ENCODE assay signal across 14 mouse cellular contexts in the genomic region with DNA sequence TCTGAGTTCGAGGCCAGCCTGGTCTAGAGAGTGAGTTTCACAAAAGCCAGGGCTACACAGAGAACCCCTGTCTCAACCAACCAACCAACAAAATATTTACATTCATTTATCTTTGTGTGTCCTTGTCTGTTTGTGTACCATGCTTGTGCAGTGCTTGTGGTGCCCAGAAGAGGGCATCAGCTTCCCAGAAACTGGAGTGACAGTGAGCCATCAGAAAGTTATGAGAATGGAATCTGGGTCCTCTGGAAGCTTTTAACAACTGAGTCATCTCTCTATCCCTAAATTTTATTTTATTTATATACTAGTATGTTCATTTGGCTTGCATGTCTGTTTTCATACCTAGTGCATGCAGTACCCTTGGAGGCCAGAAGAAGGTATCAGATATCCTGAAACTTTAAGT. TPM values are rescaled to one million over a fixed set of nuclear protein-coding genes. Genes with fewer than 3 reads are reported as not detected.
DNase-seq lines count a peak whose midpoint lies in the region; TF ChIP-seq lines count a peak whose summit lies in the region.
"Had no signal": no experiment of that assay in that cellular context is flagged by ENCODE, and none has a peak within 500 bp of the region (broad histone marks: within the 10 kb centered on the region; RNA-seq: fewer than 3 reads in every experiment).

No protein-coding gene starts in this region.

- TF ChIP-seq CTCF in kidney, adult 2 months (conservative IDR thresholded peaks at IDR 0.05; ENCODE audit: insufficient read depth, insufficient read length, low read depth, low read length): peak; percentile 65
- TF ChIP-seq CTCF in CH12.LX (conservative IDR thresholded peaks at IDR 0.05 in 1 of 2, IDR thresholded peaks at IDR 0.05 in 1 of 2; ENCODE audit: low read depth in 2 of 2, low read length in 2 of 2): peak; percentile 24 to 62; a peak in 3 of 4 replicates

- H3K27ac ChIP-seq in kidney, adult 2 months (ENCODE audit: insufficient read depth, low read depth, low read length): no peak overlapping the region
- no peak overlapping the region for H3K27ac ChIP-seq in CH12.LX (ENCODE audit: insufficient read depth, low read depth)
- H3K27ac ChIP-seq: hindbrain, embryonic 14.5 days had no signal

- no peak overlapping the region for H3K9ac ChIP-seq in CH12.LX (ENCODE audit: insufficient read depth, low read depth)
- H3K9ac ChIP-seq: hindbrain, embryonic 14.5 days had no signal

- H3K4me2 ChIP-seq in CH12.LX (ENCODE audit: insufficient read depth, low read depth, poor library complexity, severe bottlenecking): no peak overlapping the region
- H3K4me2 ChIP-seq: hindbrain, embryonic 14.5 days had no signal

- TF ChIP-seq EP300 in CH12.LX (IDR thresholded peaks at IDR 0.05; ENCODE audit: low read length): no peak

- H3K4me3 ChIP-seq in kidney, adult 2 months (ENCODE audit: insufficient read depth, low read depth, low read length): no peak overlapping the region
- H3K4me3 ChIP-seq in CH12.LX (replicated peaks in 1 of 3; ENCODE audit: low read depth in 2 of 3, low read length in 2 of 3, poor library complexity in 1 of 3): no peak overlapping the region
- H3K4me3 ChIP-seq: myocyte had no signal

- WGBS in kidney, adult 2 months: 90% methylated on average over 1 of the region's 1 CpGs

- TF ChIP-seq POLR2A in kidney, adult 2 months (IDR thresholded peaks at IDR 0.05; ENCODE audit: low read depth, low read length): no peak
- no peak for TF ChIP-seq POLR2A in CH12.LX (IDR thresholded peaks at IDR 0.05; ENCODE audit: low read depth, low read length)

- dilution Hi-C loops in CH12.LX (cut with MboI; ENCODE audit: extremely low pct_ligation_motif_present, extremely low pct_unique_long_range_greater_than_20kb, low sequenced_read_pairs): no loop called here

- peaks cover 4% of the 10 kb centered on the region; the same call in 1 of the 2 replicates for H3K4me1 ChIP-seq in kidney, adult 2 months (ENCODE audit: control insufficient read depth, insufficient read depth, low read length)
- peaks cover 8 to 38% of the 10 kb centered on the region in 2 experiments; a peak in 3 of 4 replicates for H3K4me1 ChIP-seq in CH12.LX (ENCODE audit: control insufficient read depth in 1 of 2, insufficient read depth in 2 of 2)

- TF ChIP-seq RAD21 in CH12.LX (IDR thresholded peaks at IDR 0.05; ENCODE audit: low read depth, low read length): peak; percentile 44

- in situ Hi-C loops in CH12.LX (cut with MboI; ENCODE audit: low pct_ligation_motif_present, low pct_unique_long_range_greater_than_20kb, low sequenced_read_pairs): no loop called here

- peak; percentile 37 for DNase-seq in kidney, adult 2 months
- DNase-seq in kidney, postnatal 14 days: no peak
- DNase-seq in 3T3-L1 (ENCODE audit: low read depth, low spot score) (peak; percentile 45), CH12.LX (ENCODE audit: extremely low read depth) (peak; percentile 31)
- DNase-seq in induced T-regulatory cell, adult 2 months (ENCODE audit: low read depth): peak; percentile 50
- DNase-seq in testis, postnatal 10 days (ENCODE audit: low spot score): no peak
- DNase-seq in layer of hippocampus, adult 11-12 months (ENCODE audit: low spot score): no peak
- DNase-seq: cerebellum, adult 18-20 months; right cerebral cortex, adult 18-20 months had no signal

- H3K36me3 ChIP-seq in kidney, adult 2 months (ENCODE audit: control insufficient read depth, insufficient read depth, low read length): no peaks in the 10 kb centered on the region
- H3K36me3 ChIP-seq in CH12.LX (replicated peaks in 1 of 2; ENCODE audit: control insufficient read depth in 1 of 2, insufficient read depth in 1 of 2, low read length in 1 of 2): peaks cover under 1 to 6% of the 10 kb centered on the region in 2 experiments

- H3K79me2 ChIP-seq in CH12.LX (replicated peaks; ENCODE audit: control insufficient read depth, extremely low read depth, insufficient read depth, poor library complexity, severe bottlenecking): no peaks in the 10 kb centered on the region

- H3K27me3 ChIP-seq in kidney, adult 2 months (replicated peaks; ENCODE audit: control insufficient read depth, insufficient read depth, low read length): no peaks in the 10 kb centered on the region
- H3K27me3 ChIP-seq in CH12.LX (replicated peaks): no peaks in the 10 kb centered on the region

- no peaks in the 10 kb centered on the region for H3K9me3 ChIP-seq in CH12.LX (replicated peaks; ENCODE audit: low read length)

TF ChIP-seq in CH12.LX, 34 proteins besides CTCF, POLR2A, EP300 and RAD21:
- no peak for TF ChIP-seq ETS1 (conservative IDR thresholded peaks at IDR 0.05; ENCODE audit: low read depth, low read length)
- TF ChIP-seq CHD2 (IDR thresholded peaks at IDR 0.05; ENCODE audit: low read length): no peak
- no peak for TF ChIP-seq HCFC1 (IDR thresholded peaks at IDR 0.05; ENCODE audit: low read depth, low read length)
- TF ChIP-seq JUN (IDR thresholded peaks at IDR 0.05; ENCODE audit: insufficient read depth, low read depth, low read length): no peak
- TF ChIP-seq MYC (IDR thresholded peaks at IDR 0.05; ENCODE audit: low read depth, low read length): no peak
- no peak for TF ChIP-seq KAT2A (IDR thresholded peaks at IDR 0.05; ENCODE audit: insufficient replicate concordance, low read length)
- TF ChIP-seq ZKSCAN1 (IDR thresholded peaks at IDR 0.05; ENCODE audit: borderline replicate concordance, low read depth, low read length): no peak

RNA-seq across cellular contexts. Expression of a gene that starts 2.0 kb away (rescaled TPM):
- polyA plus RNA-seq in kidney, adult 2 months (2012; rRNA removed): 7.1 and 7.4 TPM in 2 replicates
- total RNA-seq in CH12.LX (2012; rRNA removed) (8.4 and 10.9 TPM in 2 replicates), CH12.LX (2014; rRNA removed) (14.3 and 15.5 TPM in 2 replicates)
- 15.1 and 15.2 TPM in 2 replicates for polyA plus RNA-seq in CH12.LX (2012; ENCODE audit: insufficient read length, low read depth)

RNA-seq across cellular contexts. Expression of a gene that starts 19.2 kb away (rescaled TPM):
- polyA plus RNA-seq in kidney, adult 2 months (2012; rRNA removed): not detected in 2 replicates
- total RNA-seq in CH12.LX (2012; rRNA removed): 0.47 and 1.6 TPM in 2 replicates
- total RNA-seq in CH12.LX (2014; rRNA removed): 4.4 and 5.3 TPM in 2 replicates
- 38.2 and 78.8 TPM in 2 replicates for polyA plus RNA-seq in CH12.LX (2012; ENCODE audit: insufficient read length, low read depth)
- polyA plus RNA-seq: gonadal fat pad, adult 2 months; liver, embryonic 16.5 days had no signal

RNA-seq across cellular contexts. Expression of a gene that starts 40.8 kb away (rescaled TPM):
- polyA plus RNA-seq in kidney, adult 2 months (2012; rRNA removed): 0.33 and 0.71 TPM in 2 replicates
- total RNA-seq in CH12.LX (2012; rRNA removed) (0.08 TPM in 1 of 2 replicates, not detected in the other), CH12.LX (2014; rRNA removed) (not detected in 2 replicates)
- 0.47 and 0.61 TPM in 2 replicates for polyA plus RNA-seq in CH12.LX (2012; ENCODE audit: insufficient read length, low read depth)
- total RNA-seq: layer of hippocampus, postnatal 25 days had no signal

Comparison
In these comparisons a context has a peak if more than half of its experiments do, and no peak if none do; other contexts are left out.
1. DNase-seq: peak in kidney, adult 2 months (single experiment), 3T3-L1 (single experiment), CH12.LX (single experiment) and induced T-regulatory cell, adult 2 months (single experiment); none in kidney, postnatal 14 days (single experiment), testis, postnatal 10 days (single experiment) and layer of hippocampus, adult 11-12 months (single experiment).
2. RNA of a gene that starts 19.2 kb away (polyA plus RNA-seq): 38.2 to 78.8 TPM in CH12.LX; not detected in kidney, adult 2 months; every median in the first group is over 10 times any median in the second.